Mouse (Mus musculus) MEL (cell line): ENCODE measurements at regions not wholly inside any gene's neighbourhood (a gene's known extent, or its start where the extent isn't known, plus 50 kb on each side); places are given as distances from the start of the nearest gene placed in this dataset.

Experiments used
- CHD2 ChIP-seq: IDR thresholded peaks from 2 replicates; pipeline ENCODE4 v1.6.1; 2011; ENCODE audit warnings: low read length, improper control_type of control experiment
- POLR2AphosphoS5 ChIP-seq: IDR thresholded peaks from 2 replicates; pipeline ENCODE4 v1.6.1; 2012; ENCODE audit warnings: low read depth, borderline replicate concordance, mild to moderate bottlenecking, inconsistent platforms, low read length, moderate library complexity, mixed read lengths
- RAD21 ChIP-seq: IDR thresholded peaks from 2 replicates; pipeline ENCODE4 v1.6.1; 2011; ENCODE audit warnings: mild to moderate bottlenecking, low read depth, low read length, improper control_type of control experiment
- TBP ChIP-seq: IDR thresholded peaks from 2 replicates; pipeline ENCODE4 v1.8.0; 2011; ENCODE audit warnings: low read depth, low read length, improper control_type of control experiment

GRCm38 (mm10) chr2:180385967-180386688 lies 51.6 kb upstream of the Gata5 start:
- TF ChIP-seq TBP (no peak), CHD2 (no peak), POLR2AphosphoS5 (no peak), RAD21 (no peak)
